Mouse (Mus musculus) heart, adult 2 months (tissue): ENCODE results near the gene Diaph2.

Experiments used
- EP300 ChIP-seq: fragments of 200-500 bp; IDR thresholded peaks from 2 replicates; pipeline ENCODE4 v1.6.1; 2011; ENCODE audit warnings: low read depth, low read length, control low read depth; ENCODE audit not compliant: insufficient read depth
- POLR2A ChIP-seq: fragments of 200-500 bp; IDR thresholded peaks from 2 replicates; pipeline ENCODE4 v1.6.1; 2011; ENCODE audit warnings: mild to moderate bottlenecking, low read depth, low read length, control low read depth; ENCODE audit not compliant: insufficient read depth

- TF ChIP-seq POLR2A (no peak), EP300 (no peak)
These were observed 13.1 kb downstream of the Diaph2 start for GRCm38 (mm10) chrX:129762649-129763048.
